Mouse (Mus musculus): Measurements from ENCODE around the gene Ror1.

Ror1 gene

GRCm38 (mm10) chr4:100116366-100116765 is 20.8 kb downstream of the Ror1 start:
- DNase-seq (ENCODE audit: low spot score) = no peak

GRCm38 (mm10) chr4:100118676-100119075 is 23.1 kb downstream of the Ror1 start:
- DNase-seq (ENCODE audit: low spot score) = no peak

GRCm38 (mm10) chr4:100119431-100119830 is 23.8 kb downstream of the Ror1 start:
- DNase-seq (ENCODE audit: low spot score) = no peak

GRCm38 (mm10) chr4:100120547-100120946 is 25.0 kb downstream of the Ror1 start:
- DNase-seq (ENCODE audit: low spot score) = no peak

GRCm38 (mm10) chr4:100122436-100122835 is 26.8 kb downstream of the Ror1 start:
- no peak for DNase-seq (ENCODE audit: low spot score)

GRCm38 (mm10) chr4:100123519-100123918 is 27.9 kb downstream of the Ror1 start:
- no peak for DNase-seq (ENCODE audit: low spot score)

- no peak for DNase-seq (ENCODE audit: low spot score)
Observed at GRCm38 (mm10) chr4:100124056-100124455, 28.5 kb downstream of the Ror1 start.

- DNase-seq (ENCODE audit: low spot score) = no peak
Observed at GRCm38 (mm10) chr4:100124935-100125334, 29.3 kb downstream of the Ror1 start.

GRCm38 (mm10) chr4:100126531-100127310 is 31.1 kb downstream of the Ror1 start:
- no peak for DNase-seq (ENCODE audit: low spot score)

GRCm38 (mm10) chr4:100128026-100128922 is 32.7 kb downstream of the Ror1 start:
- no peak for DNase-seq (ENCODE audit: low spot score)

- peak; percentile 10 for DNase-seq (ENCODE audit: low spot score)
Observed at GRCm38 (mm10) chr4:100129201-100129600, 33.6 kb downstream of the Ror1 start.

- no peak for DNase-seq (ENCODE audit: low spot score)
Observed at GRCm38 (mm10) chr4:100130771-100131475, 35.3 kb downstream of the Ror1 start.

GRCm38 (mm10) chr4:100131488-100131887 is 35.9 kb downstream of the Ror1 start:
- DNase-seq (ENCODE audit: low spot score) = no peak

- DNase-seq (ENCODE audit: low spot score) = no peak
Observed at GRCm38 (mm10) chr4:100132261-100132660, 36.7 kb downstream of the Ror1 start.

GRCm38 (mm10) chr4:100136046-100136445 is 40.5 kb downstream of the Ror1 start:
- no peak for DNase-seq (ENCODE audit: low spot score)

- DNase-seq (ENCODE audit: low spot score) = no peak
Observed at GRCm38 (mm10) chr4:100137102-100137835, 41.7 kb downstream of the Ror1 start.

GRCm38 (mm10) chr4:100141626-100142025 is 46.0 kb downstream of the Ror1 start:
- no peak for DNase-seq (ENCODE audit: low spot score)

- DNase-seq (ENCODE audit: low spot score) = no peak
Observed at GRCm38 (mm10) chr4:100144744-100145143, 49.2 kb downstream of the Ror1 start.

- DNase-seq (ENCODE audit: low spot score) = no peak
Observed at GRCm38 (mm10) chr4:100150797-100151196, 55.2 kb downstream of the Ror1 start.

- no peak for DNase-seq (ENCODE audit: low spot score)
Observed at GRCm38 (mm10) chr4:100154560-100155130, 59.1 kb downstream of the Ror1 start.

GRCm38 (mm10) chr4:100155731-100156130 is 60.1 kb downstream of the Ror1 start:
- no peak for DNase-seq (ENCODE audit: low spot score)

Data from lung, postnatal 25 days (tissue).